Mouse (Mus musculus): ENCODE measurements at regions not wholly inside any gene's neighbourhood (a gene's known extent, or its start where the extent isn't known, plus 50 kb on each side); places are given as distances from the start of the nearest gene placed in this dataset.
A peak's percentile ranks its signal among the peaks of the same experiment; 100 is the strongest.

- DNase-seq = no peak
These were observed 65.3 kb downstream of the Lpar4 start for GRCm38 (mm10) chrX:106985684-106986083.

- no peak for DNase-seq
These were observed 66.4 kb downstream of the Lpar4 start for GRCm38 (mm10) chrX:106986794-106987193.

- DNase-seq = no peak
These were observed 67.4 kb downstream of the Lpar4 start for GRCm38 (mm10) chrX:106987779-106988178.

GRCm38 (mm10) chrX:107004496-107004895 is 83.8 kb upstream of the P2ry10 start:
- no peak for DNase-seq

GRCm38 (mm10) chrX:107008968-107009367 is 79.3 kb upstream of the P2ry10 start:
- no peak for DNase-seq

GRCm38 (mm10) chrX:107012615-107013014 is 75.7 kb upstream of the P2ry10 start:
- DNase-seq = no peak

- DNase-seq = peak; percentile 7
These were observed 73.0 kb upstream of the P2ry10 start for GRCm38 (mm10) chrX:107015335-107015734.

- no peak for DNase-seq
These were observed 56.6 kb upstream of the P2ry10 start for GRCm38 (mm10) chrX:107031726-107032125.

- no peak for DNase-seq
These were observed 50.3 kb upstream of the P2ry10 start for GRCm38 (mm10) chrX:107038041-107038440.

Data from heart, postnatal 4 days (tissue).